Mouse (Mus musculus) forebrain, embryonic 12.5 days (tissue): ENCODE data around the gene Tap1. TPM values are rescaled to one million over a fixed set of nuclear protein-coding genes. Genes with fewer than 3 reads are reported as not detected.

Source experiments
- ATAC-seq: fragments of 200-750 bp; cut with Nextera tagmentation; 2 replicates; pipeline ENCODE4 v1.8.0; 2017; ENCODE audit warnings: moderate TSS enrichment; ENCODE audit not compliant: low FRiP score
- H3K27ac ChIP-seq: fragments of 300-500 bp; sonication (generic); 2 replicates; pipeline ENCODE4 v1.5.1; 2016; ENCODE audit warnings: mild to moderate bottlenecking
- H3K27me3 ChIP-seq: fragments of 300-500 bp; sonication (generic); 2 replicates; pipeline ENCODE4 v1.6.1; 2016; ENCODE audit warnings: mild to moderate bottlenecking
- H3K36me3 ChIP-seq: fragments of 300-500 bp; sonication (generic); replicated peaks from 2 replicates; pipeline ENCODE4 v1.6.1; 2016; ENCODE audit warnings: mild to moderate bottlenecking
- H3K4me1 ChIP-seq: fragments of 300-500 bp; sonication (generic); 2 replicates; pipeline ENCODE4 v1.6.1; 2016
- H3K4me2 ChIP-seq: fragments of 300-500 bp; sonication (generic); 2 replicates; pipeline ENCODE4 v1.6.1; 2016; ENCODE audit warnings: mild to moderate bottlenecking, moderate library complexity
- H3K4me3 ChIP-seq: fragments of 300-500 bp; sonication (generic); replicated peaks from 2 replicates; pipeline ENCODE4 v1.5.1; 2016; ENCODE audit warnings: mild to moderate bottlenecking
- H3K9ac ChIP-seq: fragments of 300-500 bp; sonication (generic); 2 replicates; pipeline ENCODE4 v1.6.1; 2016; ENCODE audit warnings: mild to moderate bottlenecking
- H3K9me3 ChIP-seq: fragments of 300-500 bp; sonication (generic); 2 replicates; pipeline ENCODE4 v1.6.1; 2016
- WGBS: fragments of 180-500 bp; shearing (Covaris S2); methylation state at CpG from one replicate; pipeline ENCODE4 v1.1.7; 2016; 5-methylcytosine and 5-hydroxymethylcytosine counted together
- polyA plus RNA-seq: library from polyadenylated mRNA; unstranded; fragments of >200 nt; fragmentation: Nextera tagmentation; extraction: Ambion mirVana; gene quantifications from 2 replicates; pipeline ENCODE4 v1.2.1, GENCODE M21; 2016

The Tap1 gene
- polyA plus RNA-seq, 1 experiment from 2014 or later, result 2.2 TPM

GRCm38 (mm10) chr17:34185526-34185925, 1.8 kb upstream of the Tap1 start:
- H3K27ac ChIP-seq, result no peak overlapping the region
- peaks cover 18% of the 10 kb centered on the region for H3K4me1 ChIP-seq
- no peaks in the 10 kb centered on the region for H3K36me3 ChIP-seq
- no peaks in the 10 kb centered on the region for H3K9me3 ChIP-seq
- H3K4me3 ChIP-seq, result no peak overlapping the region
- 91% methylated on average over 9 of the region's 9 CpGs for WGBS
- H3K27me3 ChIP-seq, result peaks cover 74% of the 10 kb centered on the region
- no peak overlapping the region for H3K4me2 ChIP-seq
- H3K9ac ChIP-seq, result no peak overlapping the region
- no peak for ATAC-seq

- Histone ChIP-seq H3K4me3 (peak overlapping the region; percentile 45), H3K4me2 (peak overlapping the region; percentile 76), H3K27me3 (peaks cover 86% of the 10 kb centered on the region), H3K4me1 (peaks cover 18% of the 10 kb centered on the region), H3K9ac (peak overlapping the region; percentile 44; the same call in 1 of the 2 replicates), H3K9me3 (no peaks in the 10 kb centered on the region), H3K27ac (no peak overlapping the region), H3K36me3 (no peaks in the 10 kb centered on the region)
- no peak; the same call in 1 of the 2 replicates for ATAC-seq
- 3% methylated on average over 14 of the region's 14 CpGs for WGBS
Measured at GRCm38 (mm10) chr17:34186885-34187260, 480 bp upstream of the Tap1 start.

- no peak for ATAC-seq
- Histone ChIP-seq H3K4me2 (peak overlapping the region; percentile 76), H3K9ac (peak overlapping the region; percentile 44), H3K9me3 (no peaks in the 10 kb centered on the region), H3K36me3 (no peaks in the 10 kb centered on the region), H3K27me3 (peaks cover 92% of the 10 kb centered on the region), H3K4me3 (peak overlapping the region; percentile 45), H3K27ac (no peak overlapping the region), H3K4me1 (peaks cover 18% of the 10 kb centered on the region)
- 3% methylated on average over 20 of the region's 20 CpGs for WGBS
Measured at GRCm38 (mm10) chr17:34188010-34188409, 657 bp downstream of the Tap1 start.

GRCm38 (mm10) chr17:34188986-34189385, 1.6 kb downstream of the Tap1 start:
- Histone ChIP-seq H3K4me1 (peaks cover 18% of the 10 kb centered on the region), H3K27ac (no peak overlapping the region), H3K9me3 (no peaks in the 10 kb centered on the region), H3K4me2 (no peak overlapping the region), H3K36me3 (no peaks in the 10 kb centered on the region), H3K4me3 (no peak overlapping the region), H3K27me3 (peaks cover 95% of the 10 kb centered on the region), H3K9ac (no peak overlapping the region)
- WGBS, result 68% methylated on average over 6 of the region's 6 CpGs
- ATAC-seq, result no peak

- Histone ChIP-seq H3K27me3 (peaks cover 95% of the 10 kb centered on the region), H3K4me3 (no peak overlapping the region)
Measured at GRCm38 (mm10) chr17:34192852-34193251, 5.5 kb downstream of the Tap1 start.

GRCm38 (mm10) chr17:34193468-34193867, 6.1 kb downstream of the Tap1 start:
- Histone ChIP-seq H3K4me2 (no peak overlapping the region), H3K27me3 (peaks cover 95% of the 10 kb centered on the region), H3K9ac (no peak overlapping the region), H3K27ac (no peak overlapping the region), H3K4me3 (no peak overlapping the region), H3K4me1 (peaks cover 19% of the 10 kb centered on the region), H3K36me3 (no peaks in the 10 kb centered on the region), H3K9me3 (no peaks in the 10 kb centered on the region)
- 57% methylated on average over 8 of the region's 8 CpGs for WGBS
- no peak for ATAC-seq

More at GRCm38 (mm10) chr17:34192852-34193251, 5.5 kb downstream of the Tap1 start:
- no peak overlapping the region for H3K4me2 ChIP-seq
- H3K9ac ChIP-seq, result no peak overlapping the region
- H3K27ac ChIP-seq, result no peak overlapping the region
- WGBS, result 18% methylated on average over 16 of the region's 16 CpGs
- H3K36me3 ChIP-seq, result no peaks in the 10 kb centered on the region
- peaks cover 17% of the 10 kb centered on the region for H3K4me1 ChIP-seq
- no peak for ATAC-seq
- H3K9me3 ChIP-seq, result no peaks in the 10 kb centered on the region

GRCm38 (mm10) chr17:34194723-34195122, 7.4 kb downstream of the Tap1 start:
- Histone ChIP-seq H3K4me1 (peaks cover 19% of the 10 kb centered on the region), H3K27ac (no peak overlapping the region), H3K4me2 (no peak overlapping the region), H3K4me3 (no peak overlapping the region), H3K27me3 (peaks cover 96% of the 10 kb centered on the region), H3K9ac (no peak overlapping the region), H3K36me3 (no peaks in the 10 kb centered on the region), H3K9me3 (no peaks in the 10 kb centered on the region)
- ATAC-seq, result no peak
- WGBS, result 85% methylated on average over 4 of the region's 4 CpGs

- ATAC-seq, result no peak
- no peaks in the 10 kb centered on the region for H3K9me3 ChIP-seq
- 29% methylated on average over 12 of the region's 12 CpGs for WGBS
- peaks cover 19% of the 10 kb centered on the region for H3K4me1 ChIP-seq
- H3K27ac ChIP-seq, result no peak overlapping the region
- peaks cover 98% of the 10 kb centered on the region for H3K27me3 ChIP-seq
- H3K4me2 ChIP-seq, result no peak overlapping the region
- H3K9ac ChIP-seq, result no peak overlapping the region
- H3K36me3 ChIP-seq, result no peaks in the 10 kb centered on the region
- no peak overlapping the region for H3K4me3 ChIP-seq
Measured at GRCm38 (mm10) chr17:34196491-34196890, 9.1 kb downstream of the Tap1 start.

- no peaks in the 10 kb centered on the region for H3K36me3 ChIP-seq
- 5% methylated on average over 41 of the region's 41 CpGs for WGBS
- H3K27me3 ChIP-seq, result peaks cover 96% of the 10 kb centered on the region
- H3K4me2 ChIP-seq, result peak within 1 kb of the TSS; percentile 64
- H3K4me1 ChIP-seq, result peaks cover 19% of the 10 kb centered on the region
- H3K9me3 ChIP-seq, result no peaks in the 10 kb centered on the region
- H3K27ac ChIP-seq, result no peak within 1 kb of the TSS
- ATAC-seq, result peak; percentile 63
- no peak within 1 kb of the TSS for H3K9ac ChIP-seq
- peak within 1 kb of the TSS; percentile 39 for H3K4me3 ChIP-seq
Measured at GRCm38 (mm10) chr17:34196941-34197894, 9.9 kb downstream of the Tap1 start, which contains the start of gene Psmb8. Gene Psmb8, plus strand, starts transcription at chr17:34197721.

- Histone ChIP-seq H3K27me3 (peaks cover 91% of the 10 kb centered on the region), H3K27ac (no peak overlapping the region), H3K4me1 (peaks cover 19% of the 10 kb centered on the region), H3K9me3 (no peaks in the 10 kb centered on the region), H3K4me2 (peak overlapping the region; percentile 64), H3K4me3 (peak overlapping the region; percentile 39), H3K9ac (no peak overlapping the region), H3K36me3 (no peaks in the 10 kb centered on the region)
- ATAC-seq, result no peak
- 2% methylated on average over 32 of the region's 32 CpGs for WGBS
Measured at GRCm38 (mm10) chr17:34197904-34198520, 10.7 kb downstream of the Tap1 start.

GRCm38 (mm10) chr17:34198521-34198912, 11.2 kb downstream of the Tap1 start:
- Histone ChIP-seq H3K9ac (no peak overlapping the region), H3K4me3 (peak overlapping the region; percentile 39), H3K27me3 (peaks cover 91% of the 10 kb centered on the region), H3K36me3 (no peaks in the 10 kb centered on the region), H3K4me2 (peak overlapping the region; percentile 64), H3K4me1 (peaks cover 19% of the 10 kb centered on the region), H3K9me3 (no peaks in the 10 kb centered on the region), H3K27ac (no peak overlapping the region)
- no peak for ATAC-seq
- WGBS, result 8% methylated on average over 11 of the region's 11 CpGs

- H3K4me3 ChIP-seq, result no peak overlapping the region
- no peak overlapping the region for H3K4me2 ChIP-seq
- H3K9me3 ChIP-seq, result no peaks in the 10 kb centered on the region
- WGBS, result 67% methylated on average over 12 of the region's 12 CpGs
- peaks cover 90% of the 10 kb centered on the region for H3K27me3 ChIP-seq
- no peaks in the 10 kb centered on the region for H3K36me3 ChIP-seq
- ATAC-seq, result no peak
- H3K27ac ChIP-seq, result no peak overlapping the region
- H3K9ac ChIP-seq, result no peak overlapping the region
- H3K4me1 ChIP-seq, result peaks cover 19% of the 10 kb centered on the region
Measured at GRCm38 (mm10) chr17:34199050-34199619, 11.8 kb downstream of the Tap1 start.
